Mouse (Mus musculus): ENCODE results near the gene Cd79b.

The Cd79b gene

GRCm38 (mm10) chr11:106318406-106319366, 4.1 kb upstream of the Cd79b start:
- no peak for DNase-seq (ENCODE audit: low read depth in 1 of 2, low spot score in 2 of 2)

GRCm38 (mm10) chr11:106317801-106318200, 3.2 kb upstream of the Cd79b start:
- DNase-seq (ENCODE audit: low read depth in 1 of 2, low spot score in 2 of 2): no peak

GRCm38 (mm10) chr11:106316416-106316815, 1.9 kb upstream of the Cd79b start:
- DNase-seq (ENCODE audit: low read depth in 1 of 2, low spot score in 2 of 2): no peak

- DNase-seq (ENCODE audit: low read depth in 1 of 2, low spot score in 2 of 2): no peak
Observed at GRCm38 (mm10) chr11:106313533-106313932, 1.0 kb downstream of the Cd79b start.

- no peak for DNase-seq (ENCODE audit: low read depth in 1 of 2, low spot score in 2 of 2)
Observed at GRCm38 (mm10) chr11:106310123-106310522, 4.4 kb downstream of the Cd79b start.

- DNase-seq (ENCODE audit: low read depth in 1 of 2, low spot score in 2 of 2): no peak
Observed at GRCm38 (mm10) chr11:106308162-106308561, 6.4 kb downstream of the Cd79b start.

GRCm38 (mm10) chr11:106307432-106307831, 7.1 kb downstream of the Cd79b start:
- no peak for DNase-seq (ENCODE audit: low read depth in 1 of 2, low spot score in 2 of 2)

GRCm38 (mm10) chr11:106306758-106307157, 7.8 kb downstream of the Cd79b start:
- no peak for DNase-seq (ENCODE audit: low read depth in 1 of 2, low spot score in 2 of 2)

GRCm38 (mm10) chr11:106306065-106306385, 8.5 kb downstream of the Cd79b start:
- no peak for DNase-seq (ENCODE audit: low read depth in 1 of 2, low spot score in 2 of 2)

GRCm38 (mm10) chr11:106305348-106306064, 9.1 kb downstream of the Cd79b start:
- DNase-seq (ENCODE audit: low read depth in 1 of 2, low spot score in 2 of 2): peak in 1 of 2 experiments; percentile 38

- peak in 1 of 2 experiments; percentile 37 for DNase-seq (ENCODE audit: low read depth in 1 of 2, low spot score in 2 of 2)
Observed at GRCm38 (mm10) chr11:106302634-106303033, 11.9 kb downstream of the Cd79b start.

- no peak for DNase-seq (ENCODE audit: low read depth in 1 of 2, low spot score in 2 of 2)
Observed at GRCm38 (mm10) chr11:106301765-106302164, 12.8 kb downstream of the Cd79b start, which contains the start of gene Gh. Gh (minus strand) TSS chr11:106301865.

GRCm38 (mm10) chr11:106291861-106292260, 22.7 kb downstream of the Cd79b start:
- DNase-seq (ENCODE audit: low read depth in 1 of 2, low spot score in 2 of 2): no peak

GRCm38 (mm10) chr11:106290376-106290775, 24.2 kb downstream of the Cd79b start:
- no peak for DNase-seq (ENCODE audit: low read depth in 1 of 2, low spot score in 2 of 2)

GRCm38 (mm10) chr11:106289369-106289768, 25.2 kb downstream of the Cd79b start:
- DNase-seq (ENCODE audit: low read depth in 1 of 2, low spot score in 2 of 2): no peak

GRCm38 (mm10) chr11:106286987-106287386, 27.6 kb downstream of the Cd79b start:
- no peak for DNase-seq (ENCODE audit: low read depth in 1 of 2, low spot score in 2 of 2)

GRCm38 (mm10) chr11:106286206-106286605, 28.4 kb downstream of the Cd79b start:
- no peak for DNase-seq (ENCODE audit: low read depth in 1 of 2, low spot score in 2 of 2)

GRCm38 (mm10) chr11:106284126-106284525, 30.4 kb downstream of the Cd79b start:
- DNase-seq (ENCODE audit: low read depth in 1 of 2, low spot score in 2 of 2): no peak

- DNase-seq (ENCODE audit: low read depth in 1 of 2, low spot score in 2 of 2): no peak
Observed at GRCm38 (mm10) chr11:106283371-106283770, 31.2 kb downstream of the Cd79b start.

GRCm38 (mm10) chr11:106282452-106282851, 32.1 kb downstream of the Cd79b start:
- DNase-seq (ENCODE audit: low read depth in 1 of 2, low spot score in 2 of 2): no peak

- peak; percentile 81 to 94 for DNase-seq (ENCODE audit: low read depth in 1 of 2, low spot score in 2 of 2)
Observed at GRCm38 (mm10) chr11:106276454-106276853, 38.1 kb downstream of the Cd79b start, which contains the start of gene Tcam1. Tcam1 (plus strand) TSS chr11:106276672.

GRCm38 (mm10) chr11:106274971-106275411, 39.6 kb downstream of the Cd79b start:
- no peak for DNase-seq (ENCODE audit: low read depth in 1 of 2, low spot score in 2 of 2)
